Mouse (Mus musculus): ENCODE results near the gene Sco1. TPM values are rescaled to one million over a fixed set of nuclear protein-coding genes. Genes with fewer than 3 reads are reported as not detected.

Sco1 gene
- total and polyA plus RNA-seq, 3 experiments: 3.5 to 23.2 (median 13.5) TPM

- DNase-seq (ENCODE audit: low spot score): no peak
- Histone ChIP-seq H3K27me3 (ENCODE audit: insufficient read depth, low read length) (no peaks in the 10 kb centered on the region), H3K4me3 (ENCODE audit: low read depth, low read length) (no peak overlapping the region), H3K4me1 (ENCODE audit: insufficient read depth, low read depth, low read length) (peaks cover 8% of the 10 kb centered on the region), H3K36me3 (replicated peaks) (peaks cover 72% of the 10 kb centered on the region), H3K9me3 (replicated peaks) (no peaks in the 10 kb centered on the region)
- TF ChIP-seq GATA1 (IDR thresholded peaks at IDR 0.05; ENCODE audit: borderline replicate concordance, low read length) (no peak), CTCF (IDR thresholded peaks at IDR 0.05; ENCODE audit: low read depth, low read length) (peak; percentile 34; the same call in 1 of the 2 replicates)
- ATAC-seq (ENCODE audit: extremely low read depth, insufficient number of reproducible peaks, low FRiP score, poor library complexity, severe bottlenecking): no peak
Measured at GRCm38 (mm10) chr11:67039799-67040198, 12.7 kb upstream of the Sco1 start.

- H3K9me3 ChIP-seq (replicated peaks): no peaks in the 10 kb centered on the region
- H3K36me3 ChIP-seq (replicated peaks): peaks cover 79% of the 10 kb centered on the region
- no peak for DNase-seq (ENCODE audit: low spot score)
- ATAC-seq (ENCODE audit: extremely low read depth, insufficient number of reproducible peaks, low FRiP score, poor library complexity, severe bottlenecking): no peak
- TF ChIP-seq GATA1 (IDR thresholded peaks at IDR 0.05; ENCODE audit: borderline replicate concordance, low read length) (no peak), CTCF (IDR thresholded peaks at IDR 0.05; ENCODE audit: low read depth, low read length) (no peak), GATA2 (IDR thresholded peaks at IDR 0.05; ENCODE audit: borderline replicate concordance, low read depth, low read length) (no peak), POLR2AphosphoS5 (IDR thresholded peaks at IDR 0.05; ENCODE audit: insufficient replicate concordance, low read depth, low read length) (no peak), TAL1 (conservative IDR thresholded peaks at IDR 0.05; ENCODE audit: low read depth, low read length) (no peak)
- no peak overlapping the region for H3K4me3 ChIP-seq (ENCODE audit: low read depth, low read length)
- H3K4me1 ChIP-seq (ENCODE audit: insufficient read depth, low read depth, low read length): peaks cover 10% of the 10 kb centered on the region
- no peaks in the 10 kb centered on the region for H3K27me3 ChIP-seq (ENCODE audit: insufficient read depth, low read length)
Measured at GRCm38 (mm10) chr11:67040483-67040882, 12.0 kb upstream of the Sco1 start.

GRCm38 (mm10) chr11:67043007-67043406, 9.5 kb upstream of the Sco1 start:
- ATAC-seq (ENCODE audit: extremely low read depth, insufficient number of reproducible peaks, low FRiP score, poor library complexity, severe bottlenecking): peak; percentile 15; the same call in 1 of the 2 replicates
- H3K4me3 ChIP-seq (ENCODE audit: low read depth, low read length): no peak overlapping the region
- DNase-seq (ENCODE audit: low spot score): no peak

GRCm38 (mm10) chr11:67044959-67045358, 7.5 kb upstream of the Sco1 start:
- Histone ChIP-seq H3K36me3 (replicated peaks) (peaks cover 78% of the 10 kb centered on the region), H3K4me3 (ENCODE audit: low read depth, low read length) (no peak overlapping the region), H3K9me3 (replicated peaks) (no peaks in the 10 kb centered on the region), H3K4me1 (ENCODE audit: insufficient read depth, low read depth, low read length) (peaks cover 12% of the 10 kb centered on the region), H3K27me3 (ENCODE audit: insufficient read depth, low read length) (no peaks in the 10 kb centered on the region)
- no peak for TF ChIP-seq CTCF (IDR thresholded peaks at IDR 0.05; ENCODE audit: low read depth, low read length)
- TF ChIP-seq GATA2 (IDR thresholded peaks at IDR 0.05; ENCODE audit: borderline replicate concordance, low read depth, low read length): no peak
- TF ChIP-seq GATA1 (IDR thresholded peaks at IDR 0.05; ENCODE audit: borderline replicate concordance, low read length): no peak
- no peak for TF ChIP-seq TAL1 (conservative IDR thresholded peaks at IDR 0.05; ENCODE audit: low read depth, low read length)
- TF ChIP-seq POLR2AphosphoS5 (IDR thresholded peaks at IDR 0.05; ENCODE audit: insufficient replicate concordance, low read depth, low read length): no peak
- ATAC-seq (ENCODE audit: extremely low read depth, insufficient number of reproducible peaks, low FRiP score, poor library complexity, severe bottlenecking) (no peak), DNase-seq (ENCODE audit: low spot score) (no peak)

More at GRCm38 (mm10) chr11:67043007-67043406, 9.5 kb upstream of the Sco1 start:
- no peak for TF ChIP-seq GATA1 (IDR thresholded peaks at IDR 0.05; ENCODE audit: borderline replicate concordance, low read length)
- no peak for TF ChIP-seq GATA2 (IDR thresholded peaks at IDR 0.05; ENCODE audit: borderline replicate concordance, low read depth, low read length)
- no peak for TF ChIP-seq CTCF (IDR thresholded peaks at IDR 0.05; ENCODE audit: low read depth, low read length)
- no peak for TF ChIP-seq POLR2AphosphoS5 (IDR thresholded peaks at IDR 0.05; ENCODE audit: insufficient replicate concordance, low read depth, low read length)
- TF ChIP-seq TAL1 (conservative IDR thresholded peaks at IDR 0.05; ENCODE audit: low read depth, low read length): no peak
- Histone ChIP-seq H3K4me1 (ENCODE audit: insufficient read depth, low read depth, low read length) (peaks cover 12% of the 10 kb centered on the region), H3K9me3 (replicated peaks) (no peaks in the 10 kb centered on the region), H3K27me3 (ENCODE audit: insufficient read depth, low read length) (no peaks in the 10 kb centered on the region), H3K36me3 (replicated peaks) (peaks cover 83% of the 10 kb centered on the region)

DNA sequence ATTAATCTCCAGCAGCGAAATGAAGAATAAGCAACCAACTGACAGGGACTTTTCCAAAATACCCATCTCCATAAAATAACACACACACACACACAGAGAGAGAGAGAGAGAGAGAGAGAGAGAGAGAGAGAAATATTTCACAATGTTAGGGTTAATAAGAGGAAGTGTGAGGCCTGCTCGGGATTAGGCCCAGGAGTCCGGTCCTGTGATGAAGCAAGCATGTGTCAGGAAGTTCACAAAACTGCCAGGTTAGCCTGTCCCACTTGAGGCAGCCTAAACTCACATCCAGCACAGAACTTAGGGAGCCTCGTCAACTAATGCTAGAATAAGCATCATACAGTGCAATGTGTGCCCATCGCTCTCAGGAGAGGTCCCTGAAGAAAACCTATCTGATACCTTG, 5.3 kb upstream of the Sco1 start:
- Histone ChIP-seq H3K27me3 (ENCODE audit: insufficient read depth, low read length) (no peaks in the 10 kb centered on the region), H3K9me3 (replicated peaks) (no peaks in the 10 kb centered on the region), H3K36me3 (replicated peaks) (peaks cover 65% of the 10 kb centered on the region), H3K4me3 (ENCODE audit: low read depth, low read length) (no peak overlapping the region), H3K4me1 (ENCODE audit: insufficient read depth, low read depth, low read length) (peaks cover 12% of the 10 kb centered on the region)
- ATAC-seq (ENCODE audit: extremely low read depth, insufficient number of reproducible peaks, low FRiP score, poor library complexity, severe bottlenecking) (no peak), DNase-seq (ENCODE audit: low spot score) (no peak)
- TF ChIP-seq CTCF (IDR thresholded peaks at IDR 0.05; ENCODE audit: low read depth, low read length) (no peak), GATA1 (IDR thresholded peaks at IDR 0.05; ENCODE audit: borderline replicate concordance, low read length) (no peak), TAL1 (conservative IDR thresholded peaks at IDR 0.05; ENCODE audit: low read depth, low read length) (no peak), POLR2AphosphoS5 (IDR thresholded peaks at IDR 0.05; ENCODE audit: insufficient replicate concordance, low read depth, low read length) (no peak), GATA2 (IDR thresholded peaks at IDR 0.05; ENCODE audit: borderline replicate concordance, low read depth, low read length) (no peak)

DNA sequence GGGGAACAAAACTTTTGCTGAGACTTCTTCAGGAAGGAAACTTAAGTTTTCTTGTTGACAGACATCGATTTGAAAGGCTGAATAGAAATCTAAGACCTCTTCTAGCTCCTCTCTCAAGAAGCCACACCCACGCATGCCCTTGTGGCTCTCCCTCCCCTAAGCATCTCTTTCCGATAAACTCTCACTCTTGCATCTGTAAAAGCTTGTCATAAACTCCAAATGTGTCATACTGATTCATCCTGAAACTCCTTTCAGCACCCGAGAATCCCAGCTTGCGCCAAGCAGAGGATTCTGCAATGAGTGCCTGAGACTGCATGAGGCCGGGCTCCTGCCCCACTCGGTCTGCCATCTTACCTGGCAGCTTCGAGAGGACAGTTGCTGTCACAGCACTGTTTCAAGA, 4.0 kb upstream of the Sco1 start:
- peaks cover 8% of the 10 kb centered on the region for H3K4me1 ChIP-seq (ENCODE audit: insufficient read depth, low read depth, low read length)
- DNase-seq (ENCODE audit: low spot score) (no peak), ATAC-seq (ENCODE audit: extremely low read depth, insufficient number of reproducible peaks, low FRiP score, poor library complexity, severe bottlenecking) (no peak)
- no peaks in the 10 kb centered on the region for H3K9me3 ChIP-seq (replicated peaks)
- no peaks in the 10 kb centered on the region for H3K27me3 ChIP-seq (ENCODE audit: insufficient read depth, low read length)
- H3K4me3 ChIP-seq (ENCODE audit: low read depth, low read length): no peak overlapping the region
- peaks cover 55% of the 10 kb centered on the region for H3K36me3 ChIP-seq (replicated peaks)
- no peak for TF ChIP-seq POLR2AphosphoS5 (IDR thresholded peaks at IDR 0.05; ENCODE audit: insufficient replicate concordance, low read depth, low read length)
- no peak for TF ChIP-seq GATA1 (IDR thresholded peaks at IDR 0.05; ENCODE audit: borderline replicate concordance, low read length)

DNA sequence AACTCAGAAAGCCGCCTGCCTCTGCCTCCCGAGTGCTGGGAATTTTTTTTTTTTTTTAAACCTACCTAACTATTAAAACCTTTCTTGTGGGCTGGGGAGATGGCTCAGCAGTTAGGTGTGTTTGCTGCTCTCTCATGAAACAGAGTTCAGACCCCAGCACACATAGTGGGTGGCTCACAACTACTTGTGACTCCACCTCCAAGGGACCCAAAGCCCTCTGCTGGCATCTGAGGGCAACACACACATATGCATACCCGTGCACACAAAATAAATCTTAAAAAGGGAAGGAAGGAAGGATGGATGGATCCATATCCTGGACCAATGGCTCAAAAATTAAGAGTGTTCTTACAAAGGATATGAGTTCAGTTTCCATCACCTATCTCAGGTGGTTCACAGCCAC, 3.2 kb upstream of the Sco1 start:
- no peak for DNase-seq (ENCODE audit: low spot score)
- no peak for TF ChIP-seq TAL1 (conservative IDR thresholded peaks at IDR 0.05; ENCODE audit: low read depth, low read length)
- TF ChIP-seq CTCF (IDR thresholded peaks at IDR 0.05; ENCODE audit: low read depth, low read length): no peak
- no peak for TF ChIP-seq GATA2 (IDR thresholded peaks at IDR 0.05; ENCODE audit: borderline replicate concordance, low read depth, low read length)
- TF ChIP-seq POLR2AphosphoS5 (IDR thresholded peaks at IDR 0.05; ENCODE audit: insufficient replicate concordance, low read depth, low read length): no peak
- TF ChIP-seq GATA1 (IDR thresholded peaks at IDR 0.05; ENCODE audit: borderline replicate concordance, low read length): no peak
- Histone ChIP-seq H3K4me1 (ENCODE audit: insufficient read depth, low read depth, low read length) (peaks cover 14% of the 10 kb centered on the region), H3K36me3 (replicated peaks) (peaks cover 57% of the 10 kb centered on the region), H3K4me3 (ENCODE audit: low read depth, low read length) (no peak overlapping the region), H3K27me3 (ENCODE audit: insufficient read depth, low read length) (no peaks in the 10 kb centered on the region), H3K9me3 (replicated peaks) (no peaks in the 10 kb centered on the region)
- no peak for ATAC-seq (ENCODE audit: extremely low read depth, insufficient number of reproducible peaks, low FRiP score, poor library complexity, severe bottlenecking)
